Mouse (Mus musculus) MEL (cell line): ENCODE results near the gene Mthfd2l. TPM values are rescaled to one million over a fixed set of nuclear protein-coding genes. Genes with fewer than 3 reads are reported as not detected.

Experiments
- DNase-seq: peaks from one replicate; pipeline ENCODE4 v3.0.0; 2011; ENCODE audit warnings: low read depth, low spot score
- H3K27ac ChIP-seq: 2 replicates; pipeline ENCODE4 v1.5.1; 2012; ENCODE audit warnings: low read depth, mild to moderate bottlenecking, control low read depth, low read length, moderate library complexity; ENCODE audit not compliant: control insufficient read depth
- H3K27me3 ChIP-seq, 2 experiments: fragments of 150-350 bp in 1 of 2; sonication (generic) in 1 of 2; 2 replicates each; pipeline ENCODE4 v1.6.1; 2012; ENCODE audit warnings: low read length in 2 of 2, mild to moderate bottlenecking in 2 of 2, improper control_type of control experiment in 1 of 2, moderate library complexity in 1 of 2; ENCODE audit not compliant: insufficient read depth in 2 of 2, control insufficient read depth in 1 of 2
- H3K36me3 ChIP-seq, 2 experiments: 2 replicates each; pipeline ENCODE4 v1.6.1; 2012 to 2014; ENCODE audit warnings: low read length in 2 of 2, improper control_type of control experiment in 1 of 2, inconsistent platforms in 1 of 2, mild to moderate bottlenecking in 1 of 2; ENCODE audit not compliant: insufficient read depth in 2 of 2, control insufficient read depth in 1 of 2
- H3K4me1 ChIP-seq, 2 experiments: fragments of 150-350 bp in 1 of 2; sonication (generic) in 1 of 2; 2 replicates each; pipeline ENCODE4 v1.6.1; 2012; ENCODE audit warnings: low read length in 2 of 2, improper control_type of control experiment in 1 of 2, mild to moderate bottlenecking in 1 of 2; ENCODE audit not compliant: insufficient read depth in 2 of 2, control insufficient read depth in 1 of 2
- H3K4me3 ChIP-seq, 2 experiments: fragments of 150-350 bp in 1 of 2; sonication (generic) in 1 of 2; 2 replicates each; pipeline ENCODE4 v1.5.1; 2012; ENCODE audit warnings: low read depth in 2 of 2, low read length in 2 of 2, mild to moderate bottlenecking in 2 of 2, moderate library complexity in 2 of 2, control low read depth in 1 of 2, improper control_type of control experiment in 1 of 2; ENCODE audit not compliant: control insufficient read depth in 1 of 2, insufficient read depth in 1 of 2
- H3K79me2 ChIP-seq: 2 replicates; pipeline ENCODE4 v1.6.1; 2012; ENCODE audit warnings: mild to moderate bottlenecking, low read length, moderate library complexity; ENCODE audit not compliant: control insufficient read depth, poor library complexity, insufficient read depth
- H3K9ac ChIP-seq: 2 replicates; pipeline ENCODE4 v1.6.1; 2012; ENCODE audit warnings: low read depth, mild to moderate bottlenecking, control low read depth, low read length, moderate library complexity; ENCODE audit not compliant: control insufficient read depth, poor library complexity, severe bottlenecking
- H3K9me3 ChIP-seq: fragments of 150-350 bp; sonication (generic); replicated peaks from 2 replicates; pipeline ENCODE4 v1.6.1; 2012; ENCODE audit warnings: mild to moderate bottlenecking, low read length, improper control_type of control experiment, moderate library complexity; ENCODE audit not compliant: insufficient read depth
- CHD2 ChIP-seq: IDR thresholded peaks from 2 replicates; pipeline ENCODE4 v1.6.1; 2011; ENCODE audit warnings: low read length, improper control_type of control experiment
- ETS1 ChIP-seq: IDR thresholded peaks from 2 replicates; pipeline ENCODE4 v1.6.1; 2012; ENCODE audit warnings: low read depth, mild to moderate bottlenecking, inconsistent platforms, low read length, improper control_type of control experiment, moderate library complexity
- GATA1 ChIP-seq: IDR thresholded peaks from 2 replicates; pipeline ENCODE4 v1.6.1; 2011; ENCODE audit warnings: low read depth, low read length, improper control_type of control experiment
- JUND ChIP-seq: IDR thresholded peaks from 2 replicates; pipeline ENCODE4 v1.6.1; 2011; ENCODE audit warnings: low read depth, mild to moderate bottlenecking, improper control_type of control experiment, low read length
- MAFK ChIP-seq: IDR thresholded peaks from 2 replicates; pipeline ENCODE4 v1.6.1; 2011; ENCODE audit warnings: low read depth, mild to moderate bottlenecking, low read length, improper control_type of control experiment, borderline replicate concordance
- MAZ ChIP-seq: IDR thresholded peaks from 2 replicates; pipeline ENCODE4 v1.6.1; 2012; ENCODE audit warnings: low read depth, mild to moderate bottlenecking, inconsistent platforms, low read length, improper control_type of control experiment
- MXI1 ChIP-seq: IDR thresholded peaks from 2 replicates; pipeline ENCODE4 v1.6.1; 2011; ENCODE audit warnings: mild to moderate bottlenecking, low read depth, low read length, improper control_type of control experiment
- NELFE ChIP-seq: IDR thresholded peaks from 2 replicates; pipeline ENCODE4 v1.6.1; 2011; ENCODE audit warnings: low read depth, low read length, improper control_type of control experiment
- POLR2AphosphoS2 ChIP-seq: IDR thresholded peaks from 2 replicates; pipeline ENCODE4 v1.6.1; 2011; ENCODE audit warnings: low read length, improper control_type of control experiment
- POLR2AphosphoS5 ChIP-seq: IDR thresholded peaks from 2 replicates; pipeline ENCODE4 v1.6.1; 2012; ENCODE audit warnings: low read depth, borderline replicate concordance, mild to moderate bottlenecking, inconsistent platforms, low read length, moderate library complexity, mixed read lengths
- RCOR1 ChIP-seq: IDR thresholded peaks from 2 replicates; pipeline ENCODE4 v1.6.1; 2012; ENCODE audit warnings: low read depth, mild to moderate bottlenecking, inconsistent platforms, low read length, improper control_type of control experiment
- SIN3A ChIP-seq: IDR thresholded peaks from 2 replicates; pipeline ENCODE4 v1.6.1; 2012; ENCODE audit warnings: low read length, improper control_type of control experiment, inconsistent platforms
- TCF12 ChIP-seq: IDR thresholded peaks from 2 replicates; pipeline ENCODE4 v1.6.1; 2014; ENCODE audit warnings: low read depth, mild to moderate bottlenecking, inconsistent platforms, low read length, improper control_type of control experiment, moderate library complexity
- UBTF ChIP-seq: IDR thresholded peaks from 2 replicates; pipeline ENCODE4 v1.6.1; 2012; ENCODE audit warnings: low read depth, mild to moderate bottlenecking, inconsistent platforms, low read length, improper control_type of control experiment, moderate library complexity, borderline replicate concordance; ENCODE audit not compliant: insufficient read depth
- USF1 ChIP-seq: IDR thresholded peaks from 2 replicates; pipeline ENCODE4 v1.6.1; 2014; ENCODE audit warnings: low read depth, mild to moderate bottlenecking, inconsistent platforms, low read length, improper control_type of control experiment, moderate library complexity
- USF2 ChIP-seq, 2 experiments: IDR thresholded peaks; 2 replicates each; pipeline ENCODE4 v1.6.1; 2011 to 2012; ENCODE audit warnings: improper control_type of control experiment in 2 of 2, low read length in 2 of 2, borderline replicate concordance in 1 of 2, inconsistent platforms in 1 of 2, low read depth in 1 of 2, mild to moderate bottlenecking in 1 of 2; ENCODE audit not compliant: insufficient read depth in 1 of 2
- ZC3H11A ChIP-seq: IDR thresholded peaks from 2 replicates; pipeline ENCODE4 v1.6.1; 2012; ENCODE audit warnings: low read depth, mild to moderate bottlenecking, inconsistent platforms, low read length, improper control_type of control experiment
- ZMIZ1 ChIP-seq: IDR thresholded peaks from 2 replicates; pipeline ENCODE4 v1.6.1; 2012; ENCODE audit warnings: low read depth, mild to moderate bottlenecking, inconsistent platforms, low read length, improper control_type of control experiment, moderate library complexity
- polyA plus RNA-seq, 2 experiments: library from polyadenylated mRNA; stranded (reverse) in 1 of 2; unstranded in 1 of 2; fragments of >175 nt in 1 of 2; fragments of >200 nt in 1 of 2; gene quantifications; 2 replicates each; pipeline versions ENCODE4 v1.2.1 to v1.2.4; 2012; ENCODE audit warnings: low replicate concordance in 2 of 2, low read depth in 1 of 2; ENCODE audit not compliant: insufficient read length in 2 of 2, insufficient read depth in 1 of 2, missing spikeins in 1 of 2
- total RNA-seq: library from RNA; depleted of rRNA; stranded (reverse); fragments of 300-350 nt; gene quantifications from 2 replicates; pipeline ENCODE4 v1.2.3, GENCODE M21; 2012

Gene Mthfd2l
- total and polyA plus RNA-seq, 3 experiments, result not detected

- Histone ChIP-seq H3K36me3 (no peaks in the 10 kb centered on the region), H3K4me3 (no peak overlapping the region), H3K4me1 (no peaks in the 10 kb centered on the region), H3K9ac (no peak overlapping the region), H3K27me3 (peaks cover 0 to 4% of the 10 kb centered on the region in 2 experiments; a peak in 2 of 4 replicates), H3K79me2 (no peaks in the 10 kb centered on the region), H3K9me3 (no peaks in the 10 kb centered on the region), H3K27ac (no peak overlapping the region)
- TF ChIP-seq ZMIZ1 (no peak), ZC3H11A (no peak), RCOR1 (no peak)
- no peak for DNase-seq
Measured at GRCm38 (mm10) chr5:91038963-91039362, 108.0 kb downstream of the Mthfd2l start.

- DNase-seq, result no peak
Measured at GRCm38 (mm10) chr5:91047987-91048386, 117.1 kb downstream of the Mthfd2l start.

DNA sequence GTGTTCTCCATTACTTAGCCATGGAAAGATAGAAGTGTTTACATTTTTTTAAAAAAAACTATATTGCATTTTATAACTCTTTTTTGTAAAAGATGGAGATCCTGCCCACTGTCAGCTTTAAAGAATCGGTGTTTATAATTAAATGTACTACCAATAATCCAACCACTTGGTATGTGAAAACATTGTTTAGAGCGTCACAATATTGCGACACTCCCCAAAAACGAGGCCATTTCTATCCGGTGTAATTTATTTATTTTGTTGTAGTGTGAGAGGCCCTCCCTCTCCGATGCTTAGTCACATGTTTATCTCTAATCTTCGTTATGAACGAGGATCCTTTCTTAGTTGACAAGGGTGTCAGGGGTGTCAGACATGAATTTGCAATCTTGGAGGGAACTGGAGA is 117.5 kb downstream of the Mthfd2l start:
- Histone ChIP-seq H3K27ac (no peak overlapping the region), H3K27me3 (peaks cover 0 to 2% of the 10 kb centered on the region in 2 experiments; a peak in 2 of 4 replicates), H3K9ac (no peak overlapping the region), H3K9me3 (no peaks in the 10 kb centered on the region), H3K4me3 (no peak overlapping the region), H3K79me2 (no peaks in the 10 kb centered on the region), H3K36me3 (no peaks in the 10 kb centered on the region), H3K4me1 (no peaks in the 10 kb centered on the region)
- DNase-seq, result no peak
- no peak for TF ChIP-seq GATA1
- TF ChIP-seq ETS1, result no peak
- no peak for TF ChIP-seq CHD2
- TF ChIP-seq MXI1, result no peak
- TF ChIP-seq MAZ, result no peak
- TF ChIP-seq TCF12, result no peak
- no peak for TF ChIP-seq POLR2AphosphoS5

More at GRCm38 (mm10) chr5:91047987-91048386, 117.1 kb downstream of the Mthfd2l start:
- H3K36me3 ChIP-seq, result no peaks in the 10 kb centered on the region
- H3K27me3 ChIP-seq, result peaks cover 0 to 2% of the 10 kb centered on the region in 2 experiments; a peak in 2 of 4 replicates
- TF ChIP-seq NELFE, result no peak
- TF ChIP-seq POLR2AphosphoS2, result no peak
- no peak for TF ChIP-seq USF2 (IDR thresholded peaks at IDR 0.05; ENCODE audit: borderline replicate concordance in 1 of 2, insufficient read depth in 1 of 2, low read depth in 1 of 2, low read length in 2 of 2)
- TF ChIP-seq RCOR1, result no peak
- no peak for TF ChIP-seq POLR2AphosphoS5
- TF ChIP-seq TCF12, result no peak
- TF ChIP-seq SIN3A, result no peak
- no peak for TF ChIP-seq MAFK
- TF ChIP-seq UBTF, result no peak
- no peak for TF ChIP-seq JUND
- TF ChIP-seq USF1, result no peak
- no peaks in the 10 kb centered on the region for H3K9me3 ChIP-seq
- H3K4me3 ChIP-seq, result no peak overlapping the region
- no peak overlapping the region for H3K27ac ChIP-seq
- H3K9ac ChIP-seq, result no peak overlapping the region
- no peaks in the 10 kb centered on the region for H3K79me2 ChIP-seq
- no peaks in the 10 kb centered on the region for H3K4me1 ChIP-seq
